Mouse (Mus musculus) ES-CJ7 (cell line): Measurements from ENCODE around the gene Sparc.
A peak's percentile ranks its signal among the peaks of the same experiment; 100 is the strongest.
"Not testable (repeated sequence)": the region's sequence is repeated elsewhere in the genome, so short reads cannot be mapped to it uniquely, and the experiment has no call there.

Experiments
- DNase-seq: peaks from one replicate; pipeline ENCODE4 v3.0.0; 2011; ENCODE audit warnings: low read depth, low spot score

The Sparc gene

DNA sequence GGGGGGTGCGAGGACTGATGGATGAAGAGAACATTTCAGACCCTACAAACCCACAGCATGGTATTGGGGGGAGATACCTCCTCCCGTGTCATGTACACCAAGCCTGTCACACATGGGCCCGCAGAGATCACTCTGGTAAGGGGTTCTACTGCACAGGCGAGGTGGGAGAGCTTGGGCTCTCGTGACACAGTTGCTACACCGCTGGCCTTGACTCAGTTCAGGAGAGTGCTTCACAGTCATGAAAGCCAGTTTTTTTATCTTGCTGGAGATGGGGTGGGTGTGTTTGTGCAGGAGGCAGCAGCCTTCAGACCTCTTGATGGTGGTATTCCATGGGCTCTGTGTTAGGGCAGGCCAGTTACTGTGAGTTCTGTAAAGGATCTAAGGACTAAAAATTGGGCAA, 13.1 kb upstream of the Sparc start:
- DNase-seq = no peak

DNA sequence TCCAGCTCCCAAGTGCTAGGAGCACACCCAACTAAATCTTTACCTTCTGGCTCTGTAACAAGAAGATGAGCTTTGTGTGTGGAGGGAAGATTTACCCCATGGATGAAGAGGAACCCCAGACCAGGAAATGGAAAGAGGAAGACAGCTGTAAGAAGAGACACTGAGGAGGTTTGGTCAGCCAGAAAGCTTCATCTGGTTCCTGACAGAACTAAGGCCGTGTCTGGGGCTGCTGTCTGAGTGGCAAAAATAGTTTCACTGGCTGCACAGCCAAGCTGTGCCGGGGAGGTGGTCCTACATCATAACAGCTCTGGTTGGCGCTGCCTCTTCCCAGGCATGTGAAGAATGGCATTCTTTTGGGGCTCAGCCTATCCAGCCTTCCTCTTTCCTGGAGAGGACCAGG, 10.0 kb upstream of the Sparc start:
- no peak for DNase-seq

DNA sequence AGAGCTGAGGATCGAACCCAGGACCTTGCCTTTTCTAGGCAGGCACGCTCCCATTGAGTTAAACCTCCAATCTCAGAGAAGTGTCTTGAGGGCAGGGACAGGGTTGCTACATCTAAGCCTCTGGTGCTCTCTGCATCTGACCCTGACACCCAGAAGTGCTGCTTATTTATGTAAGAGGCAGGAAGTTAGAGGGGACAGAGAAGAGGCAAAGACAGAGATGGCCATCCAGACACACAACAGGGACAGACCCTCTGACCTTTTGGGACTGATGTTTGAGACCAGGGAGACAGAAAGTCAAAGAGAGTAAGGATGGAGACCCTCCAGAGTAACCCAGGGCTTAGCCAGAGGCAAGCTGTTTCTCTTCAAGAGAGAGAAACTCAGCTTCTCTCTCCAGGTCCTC, 7.0 kb upstream of the Sparc start:
- no peak for DNase-seq

DNA sequence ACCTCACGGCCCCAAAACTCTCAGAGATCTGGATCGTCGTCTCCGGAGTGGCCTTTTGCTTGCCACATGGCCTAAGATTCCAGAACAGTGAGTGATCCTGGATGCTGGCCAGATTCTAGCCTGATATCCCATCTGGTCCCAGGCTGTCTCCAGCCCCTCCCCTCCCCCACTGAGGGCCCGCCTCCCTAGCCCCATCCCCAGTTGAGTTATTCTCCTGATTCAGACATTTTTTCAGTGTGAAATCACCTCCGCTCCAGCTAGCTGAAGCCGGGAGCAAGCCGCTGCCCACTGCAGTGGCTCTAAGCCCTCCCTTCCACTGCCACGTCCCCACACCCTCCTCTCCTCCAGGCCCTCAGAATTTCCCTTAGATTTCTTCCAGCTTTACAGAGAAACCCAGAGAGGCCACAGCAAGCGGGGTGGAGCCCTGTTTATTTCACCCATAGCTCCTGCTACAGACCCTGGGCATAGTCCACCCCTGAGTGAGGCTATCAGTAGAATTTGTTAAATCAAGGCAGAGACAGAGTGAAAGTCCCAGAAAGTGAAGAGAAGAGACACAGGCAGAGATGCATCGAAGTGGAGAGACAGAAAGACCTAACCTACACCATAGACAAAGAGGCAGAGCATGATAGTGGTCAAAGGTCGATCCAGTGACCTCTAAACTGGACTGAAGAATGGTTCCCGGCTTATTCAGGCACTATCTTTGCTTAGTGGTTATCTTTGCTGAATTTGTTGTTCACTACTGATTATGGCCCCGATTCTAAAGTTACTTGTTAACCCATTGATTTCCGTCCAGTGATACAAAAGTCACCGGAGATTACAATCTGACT, 5.4 kb upstream of the Sparc start:
- DNase-seq = peak; percentile 57

DNA sequence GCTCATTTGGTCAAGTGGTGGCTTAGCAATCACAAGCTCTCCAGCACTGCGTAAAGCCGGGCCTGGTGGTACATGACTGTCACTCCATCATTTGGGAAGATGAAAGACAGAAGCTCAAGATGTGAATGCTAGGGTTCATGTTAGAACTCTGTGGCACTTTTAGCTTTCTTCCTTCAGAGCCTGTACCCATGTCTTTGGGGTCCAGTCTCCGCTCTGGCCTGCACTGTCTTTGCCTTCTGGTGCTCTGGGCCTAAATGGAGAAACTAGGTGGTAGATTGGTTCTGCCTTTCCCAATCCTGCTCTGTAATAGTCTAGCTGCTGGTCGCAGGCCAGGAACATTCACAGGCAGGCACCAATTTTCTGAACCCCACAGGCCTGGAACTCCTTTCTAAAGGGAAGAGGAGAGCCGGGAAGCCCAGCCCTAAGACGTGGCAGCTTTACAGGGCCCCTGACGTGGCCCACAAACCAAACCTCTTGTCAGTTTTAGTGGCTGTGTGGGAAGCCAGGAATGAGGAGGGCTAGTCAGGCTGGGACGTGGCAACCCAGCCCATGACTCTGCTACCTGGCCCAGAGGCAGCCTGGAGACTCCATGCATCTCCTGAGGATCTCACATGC, 1.9 kb upstream of the Sparc start:
- DNase-seq = no peak

DNA sequence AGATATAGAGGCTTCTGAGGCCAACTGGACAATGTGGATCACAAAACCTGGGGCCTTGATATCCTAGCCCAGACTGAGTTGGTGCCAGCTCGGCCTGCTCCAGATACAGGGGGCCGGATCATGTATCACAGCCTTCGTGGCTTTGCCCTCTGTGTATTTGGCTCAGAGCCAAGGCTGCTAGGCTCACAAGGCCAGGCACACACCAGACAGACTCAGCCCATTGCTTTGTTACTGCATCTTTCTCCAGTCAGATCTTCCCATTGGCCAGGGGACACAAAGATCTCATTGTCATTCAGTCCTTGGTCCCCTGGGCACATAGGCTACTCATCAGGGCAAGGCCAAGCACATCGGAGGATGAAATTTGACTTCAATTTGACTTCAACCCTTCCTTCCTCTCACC, 773 bp upstream of the Sparc start:
- DNase-seq = peak; percentile 82

DNA sequence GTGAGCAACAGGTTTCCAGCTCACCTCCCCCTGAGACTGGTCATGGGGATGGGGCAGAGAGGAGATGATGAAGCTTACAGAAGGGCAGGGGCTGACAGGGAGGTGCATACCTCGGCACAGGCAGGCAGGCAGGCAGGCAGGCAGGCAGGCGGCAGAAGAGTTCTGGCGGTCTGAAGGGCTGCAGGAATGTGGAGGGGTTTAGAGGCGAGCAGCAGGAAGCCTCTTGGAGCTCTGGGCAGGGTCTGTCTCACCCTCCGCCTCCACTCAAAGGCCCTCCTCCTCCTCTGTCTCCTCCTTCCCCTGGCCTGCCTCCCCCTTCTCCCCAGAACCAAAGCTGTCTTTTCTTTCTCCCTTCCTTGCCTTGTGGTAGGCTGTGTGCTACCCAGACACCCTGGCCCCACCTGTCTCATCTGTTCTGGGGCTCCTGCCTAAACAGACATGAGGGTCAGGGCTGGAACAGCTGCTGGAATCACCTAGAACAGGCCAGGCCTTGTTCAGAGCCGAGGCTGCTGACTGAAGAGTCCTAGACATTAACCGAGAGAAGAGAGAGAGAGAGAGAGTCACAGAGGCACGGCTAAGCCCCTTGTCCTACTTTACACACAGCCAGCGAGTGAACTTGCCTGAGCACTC, 3.2 kb downstream of the Sparc start:
- peak; percentile 81 for DNase-seq

DNA sequence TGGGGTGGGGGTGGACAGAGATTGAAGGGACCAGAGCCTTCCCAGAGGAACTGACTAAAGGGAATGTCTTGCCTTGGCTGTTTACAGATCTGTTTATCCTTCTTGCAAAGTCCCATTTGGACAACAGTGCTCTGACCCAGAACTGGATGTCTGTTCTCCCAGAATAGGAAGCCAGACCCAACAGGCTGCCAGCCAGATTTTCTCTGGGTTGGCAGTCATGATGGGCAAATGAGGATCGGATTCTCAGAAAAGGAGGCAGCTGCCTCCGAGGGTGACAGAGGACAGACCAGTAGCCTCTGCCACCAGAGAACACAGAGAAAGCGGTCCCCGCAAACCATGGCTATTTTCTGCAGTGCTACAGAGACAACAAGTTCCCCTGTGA, 3.7 kb downstream of the Sparc start:
- DNase-seq = no peak

DNA sequence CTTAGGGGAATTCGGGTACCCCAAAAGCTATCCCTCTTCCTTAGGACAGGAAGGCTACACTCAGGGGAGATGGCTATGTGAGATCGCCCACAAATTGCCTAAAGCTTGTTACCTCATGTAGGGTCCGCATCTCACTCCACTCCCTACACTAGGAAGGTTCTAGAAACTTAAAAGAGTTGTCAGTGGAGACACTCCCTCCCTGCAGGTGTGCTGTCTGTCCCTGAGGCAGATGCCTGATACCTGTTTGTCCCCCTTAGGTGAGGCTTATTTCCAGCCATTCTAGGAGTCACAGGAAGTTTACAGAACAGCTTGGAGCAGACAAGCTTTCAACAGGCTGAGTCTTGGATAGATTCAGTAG, 4.3 kb downstream of the Sparc start:
- DNase-seq = no peak

DNA sequence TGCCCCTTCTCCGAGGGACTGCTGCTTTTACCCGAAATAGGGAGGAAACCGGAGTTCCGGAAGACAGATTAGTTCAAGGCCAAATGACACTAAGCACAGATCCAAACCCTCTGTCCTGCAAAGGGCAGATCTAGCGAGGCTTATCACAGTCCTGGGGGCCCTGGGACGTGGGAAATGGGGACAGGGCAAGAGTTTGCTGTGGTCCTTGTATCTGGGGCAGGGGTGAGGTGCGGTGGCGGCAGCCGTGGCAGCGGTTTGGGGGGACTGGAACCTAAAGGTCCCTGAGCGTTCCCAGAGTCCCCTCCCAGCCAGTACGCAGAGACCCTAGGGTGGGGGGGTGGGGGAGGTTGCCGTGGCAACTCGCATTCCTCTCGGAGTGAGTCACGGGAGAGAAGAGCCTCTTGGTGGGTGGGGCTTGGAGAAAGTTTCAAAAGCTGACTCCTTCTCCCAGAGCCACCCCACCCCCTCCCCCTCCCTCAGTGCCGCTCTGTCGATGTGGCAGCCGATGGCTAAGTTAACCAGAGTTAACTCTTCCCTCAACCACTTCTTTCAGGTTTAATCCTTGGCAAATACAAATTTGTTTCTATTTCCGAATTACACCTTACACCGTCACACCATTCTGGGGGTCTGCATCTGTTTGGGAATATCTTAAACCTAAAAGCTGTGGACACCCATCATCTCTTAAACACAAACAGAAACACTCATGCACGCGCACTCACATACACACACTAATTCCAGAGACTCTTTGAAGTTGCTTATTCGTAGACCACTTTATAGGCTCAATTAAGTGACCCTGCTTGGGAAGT, 4.9 kb downstream of the Sparc start:
- peak; percentile 90 for DNase-seq

DNA sequence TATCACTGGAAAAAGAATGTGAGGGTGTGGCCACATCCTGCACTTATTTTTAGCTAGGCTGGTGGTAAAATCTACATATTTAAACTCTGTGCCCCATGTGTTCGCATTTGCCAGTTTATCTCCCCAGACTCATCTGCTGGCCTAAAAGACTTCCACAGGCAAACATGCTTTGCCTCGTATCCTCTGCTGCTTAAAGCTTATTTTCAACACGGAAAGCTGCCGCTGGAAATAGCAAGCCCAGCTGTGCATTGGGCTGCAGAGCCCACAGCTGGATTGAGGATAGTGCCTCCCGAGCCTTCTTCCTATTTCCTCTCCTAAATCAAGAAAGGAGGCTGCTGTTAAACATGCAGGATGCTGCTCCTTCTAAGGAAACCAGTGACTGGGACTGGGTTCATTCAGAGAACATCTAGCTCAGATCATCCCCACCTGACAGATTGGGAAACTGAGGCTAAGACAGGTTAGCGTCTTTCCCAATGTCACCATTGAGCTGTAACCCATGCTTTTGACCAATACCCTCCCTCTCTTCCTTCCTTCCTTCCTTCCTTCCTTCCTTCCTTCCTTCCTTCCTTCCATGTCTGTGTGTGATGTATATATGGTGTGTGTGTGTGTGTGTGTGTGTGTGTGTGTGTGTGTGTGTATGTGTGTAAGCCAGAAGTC, 6.2 kb downstream of the Sparc start:
- DNase-seq = no peak

DNA sequence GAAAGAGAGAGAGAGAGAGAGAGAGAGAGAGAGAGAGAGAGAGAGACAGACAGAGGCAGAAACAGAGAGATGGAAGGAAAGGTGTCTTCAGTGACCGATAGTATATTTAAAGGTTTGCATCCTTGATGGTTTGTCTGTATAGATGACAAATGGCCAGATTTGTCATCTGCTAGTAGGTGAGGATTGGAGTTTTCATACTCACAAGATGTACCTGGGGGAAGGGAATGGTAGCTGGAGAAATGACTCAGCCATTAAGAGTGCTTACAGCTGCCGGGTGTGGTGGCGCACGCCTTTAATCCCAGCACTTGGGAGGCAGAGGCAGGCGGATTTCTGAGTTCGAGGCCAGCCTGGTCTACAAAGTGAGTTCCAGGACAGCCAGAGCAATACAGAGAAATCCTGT, 7.3 kb downstream of the Sparc start:
- DNase-seq = not testable (repeated sequence)

DNA sequence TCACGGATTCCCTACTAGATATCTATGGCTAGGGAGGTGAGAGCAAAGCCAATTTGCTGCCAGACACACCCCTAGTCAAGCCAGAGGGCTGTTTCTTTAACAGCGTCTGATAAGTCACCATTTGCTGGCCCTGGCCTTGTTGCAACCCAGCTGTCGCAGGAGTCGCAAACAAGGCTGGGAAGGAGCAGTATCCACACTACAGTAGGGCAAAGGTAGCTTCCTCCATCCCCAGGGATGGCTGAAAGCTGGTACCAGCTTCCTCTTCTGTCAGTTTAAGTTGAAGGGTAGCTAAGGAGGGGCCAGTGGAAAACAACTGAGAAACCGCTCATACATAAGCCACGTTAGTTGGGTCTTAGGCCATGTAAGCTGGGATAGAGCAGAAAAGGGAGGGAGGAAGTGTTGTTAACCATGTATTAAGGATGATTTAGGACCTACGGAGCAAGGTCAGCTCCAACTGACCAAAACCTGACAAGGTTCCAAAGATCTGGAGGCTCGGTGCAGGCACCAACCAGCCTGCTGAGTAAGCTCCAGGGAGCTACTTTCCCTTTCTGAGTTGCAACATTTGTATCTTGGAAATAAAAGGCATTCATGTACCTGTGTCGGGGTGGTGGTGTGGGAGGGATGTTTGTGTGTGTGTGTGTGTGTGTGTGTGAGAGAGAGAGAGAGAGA, 7.8 kb downstream of the Sparc start:
- DNase-seq = no peak

DNA sequence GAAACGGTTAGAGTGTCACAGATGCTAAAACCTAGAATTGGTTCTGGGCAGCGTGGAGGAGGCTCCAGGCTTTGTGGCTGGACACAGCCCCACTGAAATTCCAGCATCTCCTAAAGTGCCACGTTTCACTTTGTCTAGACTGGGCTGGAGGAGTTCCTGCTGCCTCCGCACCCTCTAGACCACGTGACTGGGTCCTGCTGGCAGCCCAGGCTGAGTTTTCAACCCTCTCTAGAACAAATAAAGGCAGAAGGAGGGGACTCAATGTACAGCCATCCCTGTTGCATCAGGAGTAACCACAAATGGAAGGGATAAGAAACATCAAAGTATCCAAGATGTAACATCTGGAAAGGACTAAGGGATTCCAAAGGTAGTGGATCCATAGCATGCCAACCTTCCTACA, 8.7 kb downstream of the Sparc start:
- DNase-seq = no peak

DNA sequence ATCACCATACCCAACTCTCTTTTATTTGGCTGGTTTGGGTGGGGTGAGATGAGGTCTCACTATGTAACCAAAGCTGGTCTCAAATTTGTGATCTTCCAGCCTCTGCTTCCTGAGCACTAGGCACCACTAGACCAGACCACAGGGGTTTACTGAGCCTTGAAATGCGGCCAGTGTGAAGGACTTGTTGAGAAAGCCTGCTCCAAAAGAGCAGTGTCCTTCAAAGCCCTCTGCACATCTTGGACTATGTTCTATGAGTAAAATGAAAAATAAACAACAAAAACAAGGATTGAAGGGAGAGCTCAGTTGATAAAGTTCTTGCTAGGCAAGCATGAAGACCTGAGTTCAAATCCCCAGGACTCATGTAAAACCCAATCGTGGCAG, 9.6 kb downstream of the Sparc start:
- DNase-seq = no peak

DNA sequence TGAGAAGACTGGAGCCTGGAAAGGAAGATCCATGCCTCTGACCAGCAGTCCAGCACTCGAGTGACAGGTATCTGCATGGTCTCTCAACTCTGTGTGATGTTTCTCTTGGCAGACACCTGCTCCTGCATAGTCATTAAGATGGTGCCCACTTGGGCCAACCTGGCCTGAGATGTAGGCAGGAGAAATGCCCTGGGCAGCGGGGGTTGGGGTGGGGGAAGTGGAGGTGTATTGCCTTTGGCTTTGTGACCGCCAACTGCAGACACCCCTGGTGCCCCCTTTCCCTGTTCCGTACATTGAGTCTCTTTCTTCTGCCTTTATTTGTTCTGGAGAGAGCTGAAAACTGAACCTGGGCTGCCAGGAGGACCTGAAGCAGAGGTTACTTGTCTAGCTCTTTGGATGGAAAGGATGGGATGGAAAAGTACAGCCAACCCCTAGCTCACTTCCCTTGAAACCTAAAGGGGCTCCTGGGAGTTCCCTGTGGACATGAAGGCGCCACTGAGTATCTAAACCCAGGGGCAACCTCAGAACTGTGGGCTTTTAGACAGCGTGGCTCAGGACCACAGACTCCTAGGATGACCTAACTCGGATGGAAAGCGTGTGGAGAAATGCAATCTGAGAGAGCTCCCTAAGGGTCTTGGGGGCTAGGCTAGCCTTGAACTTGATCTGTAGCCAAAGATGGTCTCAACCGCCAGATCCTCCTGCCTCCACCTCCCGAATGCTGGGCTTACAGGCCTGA, 10.1 kb downstream of the Sparc start:
- DNase-seq = no peak

DNA sequence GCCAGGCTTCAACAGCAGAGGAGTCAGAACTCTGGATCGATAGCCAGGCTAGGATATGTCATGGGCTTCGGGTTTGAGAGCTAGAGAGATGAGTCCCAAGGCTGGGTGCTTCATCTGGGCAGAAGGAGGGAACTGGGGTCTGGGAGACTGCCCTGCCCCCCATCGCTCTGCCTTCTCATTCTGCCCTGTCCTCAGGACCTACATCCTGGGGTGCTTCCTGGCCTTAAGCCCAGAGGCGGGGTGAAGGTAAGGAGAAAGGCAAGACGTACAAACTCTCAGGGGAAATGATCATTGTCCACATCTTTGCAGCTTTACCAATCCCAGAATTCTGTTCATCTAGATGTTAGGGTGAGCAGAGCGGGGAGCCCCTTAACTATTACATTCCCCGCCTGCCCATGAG, 10.9 kb downstream of the Sparc start:
- no peak for DNase-seq

DNA sequence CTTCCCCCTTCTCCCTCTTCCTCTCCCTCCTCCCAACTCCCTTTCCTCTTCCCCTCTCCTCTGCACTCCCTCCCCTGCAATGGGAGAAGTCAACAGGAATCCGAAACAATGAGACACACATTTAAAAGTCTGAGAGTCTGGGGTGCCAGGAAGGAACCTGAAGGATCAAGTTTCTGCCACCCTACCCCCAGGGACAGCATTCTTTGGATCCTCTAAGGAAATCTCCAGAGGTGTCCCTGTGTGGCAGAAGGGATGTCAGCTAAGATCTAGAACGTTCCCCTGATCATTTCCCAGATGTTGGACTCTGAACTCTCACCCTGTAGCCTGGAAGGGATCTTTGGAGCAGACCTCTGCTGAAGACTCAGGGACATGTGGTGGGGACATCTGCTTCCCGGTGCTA, 12.5 kb downstream of the Sparc start:
- no peak for DNase-seq

DNA sequence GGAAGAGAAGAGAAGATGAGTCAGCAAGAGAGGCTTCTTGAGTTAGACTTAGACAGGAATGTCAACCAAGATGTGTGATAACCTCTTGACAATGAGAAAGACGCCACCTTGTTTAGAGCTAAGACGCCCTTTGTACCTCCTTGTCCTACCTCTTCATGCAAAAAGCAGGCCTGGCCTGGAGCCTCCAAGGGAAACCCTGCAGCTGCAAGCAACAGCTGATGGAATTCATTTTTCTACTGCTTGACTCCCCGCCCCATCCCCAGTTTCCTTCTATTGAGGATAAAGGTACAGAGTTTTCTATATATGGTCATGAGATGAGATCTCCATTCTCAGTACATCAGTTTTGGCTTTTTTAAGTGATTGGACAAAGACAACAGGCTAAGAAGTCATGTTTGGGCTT, 13.0 kb downstream of the Sparc start:
- no peak for DNase-seq

DNA sequence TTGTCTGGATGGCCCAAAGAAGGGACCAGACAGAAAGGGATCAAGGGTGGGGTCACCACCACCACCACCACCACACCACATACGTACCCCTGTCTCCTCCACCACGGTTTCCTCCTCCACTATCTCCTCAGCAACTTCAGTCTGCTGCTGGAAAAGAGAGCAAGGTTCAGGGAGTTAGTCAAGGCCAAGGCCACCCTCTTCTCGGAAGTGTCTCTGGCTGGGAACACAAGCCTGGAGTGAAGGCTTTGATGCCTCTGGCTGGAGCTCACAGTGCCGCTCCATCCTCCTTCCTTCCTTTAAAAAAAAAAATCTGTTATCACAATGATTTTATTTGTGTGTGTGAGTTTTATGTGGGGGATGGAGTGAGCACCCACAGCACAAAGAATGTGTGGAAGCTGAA, 15.8 kb downstream of the Sparc start:
- no peak for DNase-seq
